Comparison of ENCODE assay signal across 23 mouse cellular contexts in the genomic region with DNA sequence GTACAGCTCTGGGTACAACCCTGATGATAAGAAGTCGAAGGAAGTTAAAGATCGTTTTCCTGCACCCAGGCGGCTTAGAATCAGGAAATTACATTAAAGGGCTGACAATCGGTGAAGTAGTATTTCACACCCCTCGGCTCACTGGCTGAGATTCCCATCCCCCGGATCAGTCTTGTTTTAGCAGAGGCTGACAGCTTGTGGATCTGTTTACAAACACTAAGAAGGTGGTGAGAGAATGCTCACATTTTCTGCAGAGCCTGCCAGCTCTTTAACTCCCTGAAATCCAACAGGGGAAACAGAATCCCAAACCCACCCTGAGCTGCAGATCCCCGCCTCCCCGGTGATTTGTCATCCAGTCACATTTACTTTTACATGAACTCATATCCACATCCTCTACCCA. TPM values are rescaled to one million over a fixed set of nuclear protein-coding genes. Genes with fewer than 3 reads are reported as not detected.
DNase-seq lines count a peak whose midpoint lies in the region; ATAC-seq and TF ChIP-seq lines count a peak whose summit lies in the region.
"Had no signal": no experiment of that assay in that cellular context is flagged by ENCODE, and none has a peak within 500 bp of the region (broad histone marks: within the 10 kb centered on the region; RNA-seq: fewer than 3 reads in every experiment).

No protein-coding gene starts in this region.

- TF ChIP-seq CTCF in testis, adult 2 months (IDR thresholded peaks at IDR 0.05; ENCODE audit: control insufficient read depth, insufficient read depth, insufficient replicate concordance, low read depth, low read length), result no peak

- peak; percentile 68 for DNase-seq in forebrain, embryonic 14.5 days (ENCODE audit: low spot score)
- DNase-seq in testis, postnatal 14 days (ENCODE audit: low spot score), result no peak
- DNase-seq in urinary bladder, postnatal 10 days (ENCODE audit: low spot score), result no peak
- DNase-seq: adrenal gland, adult 8-10 months; adrenal gland, postnatal 14 days; adrenal gland, postnatal 36 days; B cell, adult 2 months; cerebellum, adult 11-12 months; cerebellum, adult 2 months; cerebellum, adult 9-10 months; cerebellum, postnatal 10 days; cerebellum, postnatal 25 days; forebrain, postnatal 0 days had no signal

- H3K27me3 ChIP-seq in forebrain, embryonic 14.5 days (replicated peaks; ENCODE audit: control insufficient read depth, insufficient read depth, low read length), result peaks cover 8% of the 10 kb centered on the region
- H3K27me3 ChIP-seq in forebrain, embryonic 15.5 days, result peaks cover 41% of the 10 kb centered on the region
- H3K27me3 ChIP-seq in testis, adult 2 months (ENCODE audit: control insufficient read depth, insufficient read depth, low read length), result no peaks in the 10 kb centered on the region

- no peaks in the 10 kb centered on the region for H3K36me3 ChIP-seq in forebrain, embryonic 14.5 days (ENCODE audit: control insufficient read depth, insufficient read depth, low read length)
- H3K36me3 ChIP-seq in forebrain, embryonic 15.5 days, result no peaks in the 10 kb centered on the region
- no peaks in the 10 kb centered on the region for H3K36me3 ChIP-seq in testis, adult 2 months (ENCODE audit: control insufficient read depth, insufficient read depth, low read length)
- H3K36me3 ChIP-seq: embryonic facial prominence, embryonic 10.5 days; embryonic facial prominence, embryonic 12.5 days; G1E had no signal

- H3K27ac ChIP-seq in forebrain, embryonic 14.5 days (ENCODE audit: low read depth, low read length), result no peak overlapping the region
- no peak overlapping the region for H3K27ac ChIP-seq in forebrain, embryonic 15.5 days (replicated peaks)
- no peak overlapping the region for H3K27ac ChIP-seq in testis, adult 2 months (ENCODE audit: control insufficient read depth, insufficient read depth, low read depth, low read length)
- H3K27ac ChIP-seq: embryonic facial prominence, embryonic 10.5 days; embryonic facial prominence, embryonic 12.5 days; forebrain, embryonic 13.5 days had no signal

- H3K4me2 ChIP-seq in forebrain, embryonic 14.5 days (ENCODE audit: low read length), result no peak overlapping the region
- H3K4me2 ChIP-seq in forebrain, embryonic 15.5 days (replicated peaks), result no peak overlapping the region
- H3K4me2 ChIP-seq: embryonic facial prominence, embryonic 12.5 days; forebrain, embryonic 13.5 days had no signal

- H3K4me3 ChIP-seq in forebrain, embryonic 14.5 days (ENCODE audit: low read depth, low read length), result no peak overlapping the region
- H3K4me3 ChIP-seq in forebrain, embryonic 15.5 days, result no peak overlapping the region
- peak overlapping the region; percentile 2; the same call in 1 of the 2 replicates for H3K4me3 ChIP-seq in testis, adult 2 months (ENCODE audit: control insufficient read depth, low read depth, low read length)
- H3K4me3 ChIP-seq: embryonic facial prominence, embryonic 10.5 days; embryonic facial prominence, embryonic 12.5 days; forebrain, embryonic 13.5 days had no signal

- no peak for TF ChIP-seq POLR2A in testis, adult 2 months (IDR thresholded peaks at IDR 0.05; ENCODE audit: control insufficient read depth, low read depth, low read length)

- H3K4me1 ChIP-seq in forebrain, embryonic 14.5 days (ENCODE audit: control insufficient read depth, insufficient read depth, low read length), result no peaks in the 10 kb centered on the region
- H3K4me1 ChIP-seq in forebrain, embryonic 15.5 days, result peaks cover 5% of the 10 kb centered on the region
- H3K4me1 ChIP-seq in testis, adult 2 months (ENCODE audit: control insufficient read depth, insufficient read depth, low read length), result peaks cover 16% of the 10 kb centered on the region
- H3K4me1 ChIP-seq: embryonic facial prominence, embryonic 12.5 days had no signal

- H3K9me3 ChIP-seq in forebrain, embryonic 14.5 days (replicated peaks; ENCODE audit: control insufficient read depth, low read length), result no peaks in the 10 kb centered on the region
- H3K9me3 ChIP-seq in forebrain, embryonic 15.5 days, result no peaks in the 10 kb centered on the region
- H3K9me3 ChIP-seq: embryonic facial prominence, embryonic 10.5 days; embryonic facial prominence, embryonic 12.5 days; forebrain, embryonic 13.5 days had no signal

- no peak overlapping the region for H3K9ac ChIP-seq in forebrain, embryonic 14.5 days (ENCODE audit: low read length)
- H3K9ac ChIP-seq in forebrain, embryonic 15.5 days (replicated peaks), result no peak overlapping the region
- H3K9ac ChIP-seq: embryonic facial prominence, embryonic 12.5 days; forebrain, embryonic 13.5 days; forebrain, postnatal 0 days had no signal

- ATAC-seq in forebrain, embryonic 14.5 days, result no peak
- no peak for ATAC-seq in forebrain, embryonic 15.5 days (replicated peaks)
- ATAC-seq: activated CD4-positive, CD25-positive, alpha-beta regulatory T cell, adult 4 months; CD4-positive, CD25-positive, alpha-beta regulatory T cell, adult 4 months; forebrain, embryonic 13.5 days; forebrain, postnatal 0 days; Patski had no signal

- WGBS in forebrain, embryonic 14.5 days, result 78% methylated on average over 8 of the region's 8 CpGs
- 65% methylated on average over 8 of the region's 8 CpGs for WGBS in forebrain, embryonic 15.5 days

RNA-seq across cellular contexts. Expression of a gene that starts 2.8 kb away (rescaled TPM):
- 0.07 and 0.55 TPM in 2 replicates for polyA plus RNA-seq in forebrain, embryonic 14.5 days (2014; fragmentation: Nextera tagmentation; extraction: Ambion mirVana)
- 0.18 and 0.24 TPM in 2 replicates for polyA plus RNA-seq in forebrain, embryonic 15.5 days (2015; fragmentation: Nextera tagmentation; extraction: Ambion mirVana)
- not detected in 2 replicates for polyA plus RNA-seq in testis, adult 2 months (2012; rRNA removed)
- polyA plus RNA-seq: activated CD4-positive, CD25-positive, alpha-beta regulatory T cell, adult 4 months; CD4-positive, CD25-positive, alpha-beta regulatory T cell, adult 4 months; embryonic facial prominence, embryonic 10.5 days; embryonic facial prominence, embryonic 12.5 days; forebrain, embryonic 11.5 days; G1E; Patski had no signal
